Mouse (Mus musculus) midbrain, embryonic 14.5 days (tissue): ENCODE measurements at regions not wholly inside any gene's neighbourhood (a gene's known extent, or its start where the extent isn't known, plus 50 kb on each side); places are given as distances from the start of the nearest gene placed in this dataset.

Source experiments
- ATAC-seq: fragments of 200-750 bp; cut with Nextera tagmentation; 2 replicates; pipeline ENCODE4 v1.8.0; 2017; ENCODE audit warnings: moderate number of reproducible peaks, moderate library complexity; ENCODE audit not compliant: low FRiP score, low TSS enrichment
- DNase-seq: peaks from one replicate; pipeline ENCODE4 v3.0.0-alpha.2; 2015
- H3K27ac ChIP-seq: fragments of 300-500 bp; sonication (generic); replicated peaks from 2 replicates; pipeline ENCODE4 v1.5.1; 2014; ENCODE audit warnings: mild to moderate bottlenecking, low read depth, low read length, moderate library complexity
- H3K27me3 ChIP-seq: fragments of 300-500 bp; sonication (generic); 2 replicates; pipeline ENCODE4 v1.6.1; 2014; ENCODE audit warnings: low read length, control low read depth, mixed read lengths; ENCODE audit not compliant: control insufficient read depth, insufficient read depth
- H3K36me3 ChIP-seq: fragments of 300-500 bp; sonication (generic); 2 replicates; pipeline ENCODE4 v1.6.1; 2014; ENCODE audit warnings: low read length, control low read depth; ENCODE audit not compliant: control insufficient read depth, insufficient read depth
- H3K4me1 ChIP-seq: fragments of 300-500 bp; sonication (generic); 2 replicates; pipeline ENCODE4 v1.6.1; 2014; ENCODE audit warnings: mild to moderate bottlenecking, antibody characterized with exemption, low read length, control low read depth; ENCODE audit not compliant: control insufficient read depth, insufficient read depth
- H3K4me2 ChIP-seq: fragments of 300-500 bp; sonication (generic); 2 replicates; pipeline ENCODE4 v1.6.1; 2014; ENCODE audit warnings: mild to moderate bottlenecking, low read length, moderate library complexity
- H3K4me3 ChIP-seq: fragments of 300-500 bp; sonication (generic); replicated peaks from 2 replicates; pipeline ENCODE4 v1.5.1; 2014; ENCODE audit warnings: low read depth, low read length
- H3K9ac ChIP-seq: fragments of 300-500 bp; sonication (generic); replicated peaks from 2 replicates; pipeline ENCODE4 v1.6.1; 2014; ENCODE audit warnings: mild to moderate bottlenecking, low read length, moderate library complexity
- H3K9me3 ChIP-seq: fragments of 300-500 bp; sonication (generic); 2 replicates; pipeline ENCODE4 v1.6.1; 2016; ENCODE audit warnings: low read length, control low read depth, mixed read lengths; ENCODE audit not compliant: control insufficient read depth
- WGBS: fragments of 180-500 bp; shearing (Covaris S2); extraction: QIAGEN DNeasy Blood & Tissue Kit; methylation state at CpG from one replicate; pipeline ENCODE4 v1.1.7; 2014; 5-methylcytosine and 5-hydroxymethylcytosine counted together

DNA sequence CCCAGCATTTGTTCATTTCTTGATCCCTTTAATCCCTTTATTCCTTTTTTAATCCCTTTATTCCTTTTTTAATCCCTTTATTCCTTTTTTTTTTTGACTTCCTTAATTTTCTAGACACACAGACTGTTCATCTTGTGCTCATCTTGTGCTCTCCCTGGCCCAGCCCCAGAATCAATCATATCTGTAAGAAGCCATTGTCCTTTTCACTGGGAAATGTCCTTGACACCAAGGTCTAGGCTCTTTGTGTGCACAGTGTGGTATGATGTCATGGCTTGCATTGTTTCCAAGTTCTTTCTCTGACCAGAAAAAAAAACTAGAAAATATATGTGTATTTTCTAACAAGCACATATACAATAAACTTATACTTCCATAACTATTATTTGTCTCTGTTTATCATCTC, 78.9 kb upstream of the Magi1 start:
- no peak for ATAC-seq
- Histone ChIP-seq H3K36me3 (no peaks in the 10 kb centered on the region), H3K27me3 (no peaks in the 10 kb centered on the region), H3K9me3 (no peaks in the 10 kb centered on the region), H3K4me2 (no peak overlapping the region), H3K9ac (no peak overlapping the region), H3K27ac (no peak overlapping the region), H3K4me3 (no peak overlapping the region), H3K4me1 (no peaks in the 10 kb centered on the region)
- no peak for DNase-seq

DNA sequence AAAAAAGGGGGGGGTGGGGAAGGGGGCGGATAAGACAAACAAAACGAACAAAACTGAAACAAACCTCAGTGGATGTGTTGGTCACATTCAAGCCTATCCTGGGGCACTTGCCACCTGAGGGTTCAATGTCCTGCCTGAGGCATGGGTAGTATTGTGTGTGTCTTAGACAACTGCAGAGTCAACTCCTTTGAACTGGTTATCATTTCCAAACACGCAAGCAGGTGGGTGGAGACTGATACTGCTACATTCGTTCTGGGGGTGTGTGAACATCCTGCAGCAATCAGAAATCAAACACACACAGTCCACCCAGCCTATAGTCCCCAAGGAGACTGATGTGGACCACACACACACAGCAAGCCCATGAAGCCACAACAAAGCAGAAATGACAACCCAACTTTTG, 73.9 kb upstream of the Magi1 start:
- Histone ChIP-seq H3K9ac (no peak overlapping the region), H3K36me3 (no peaks in the 10 kb centered on the region), H3K27ac (no peak overlapping the region), H3K4me3 (no peak overlapping the region), H3K9me3 (no peaks in the 10 kb centered on the region), H3K27me3 (no peaks in the 10 kb centered on the region), H3K4me1 (no peaks in the 10 kb centered on the region), H3K4me2 (no peak overlapping the region)
- no peak for ATAC-seq
- 74% methylated on average over 4 of the region's 4 CpGs for WGBS
- DNase-seq = no peak

DNA sequence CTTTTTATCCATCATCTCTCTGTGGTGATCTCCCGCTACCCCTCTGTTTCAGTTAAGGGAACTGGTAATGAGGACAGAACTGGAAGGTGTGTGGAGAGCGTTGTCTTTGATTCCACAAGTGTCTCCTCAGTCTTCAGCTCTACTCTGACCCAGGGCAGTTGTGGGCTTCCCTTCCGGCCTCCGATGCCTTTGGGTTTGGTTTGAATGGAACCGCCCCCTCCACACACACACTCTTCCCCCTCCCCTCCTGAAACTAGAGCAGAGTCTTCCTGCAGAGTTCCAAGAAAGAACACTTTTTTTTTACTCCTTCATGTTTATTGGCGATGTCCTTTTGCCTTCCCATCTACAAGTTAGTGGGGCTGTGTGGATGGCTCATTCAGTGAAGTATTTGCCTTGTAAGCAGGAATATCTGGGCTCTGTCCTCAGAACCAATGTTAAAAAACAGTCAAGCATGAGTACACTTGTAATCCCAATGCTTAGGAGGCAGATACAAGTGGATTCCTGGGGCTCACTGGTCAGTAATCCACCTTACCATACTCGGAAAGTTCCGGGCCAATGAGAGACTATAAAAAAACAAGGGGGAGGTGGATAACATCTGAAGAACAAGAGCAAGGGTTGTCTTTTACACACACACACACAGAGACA, 70.9 kb upstream of the Magi1 start:
- 33% methylated on average over 8 of the region's 8 CpGs for WGBS
- Histone ChIP-seq H3K4me1 (no peaks in the 10 kb centered on the region), H3K9ac (no peak overlapping the region), H3K27me3 (no peaks in the 10 kb centered on the region), H3K9me3 (no peaks in the 10 kb centered on the region), H3K36me3 (no peaks in the 10 kb centered on the region), H3K4me3 (no peak overlapping the region), H3K4me2 (no peak overlapping the region), H3K27ac (no peak overlapping the region)
- ATAC-seq = no peak
- DNase-seq = no peak

DNA sequence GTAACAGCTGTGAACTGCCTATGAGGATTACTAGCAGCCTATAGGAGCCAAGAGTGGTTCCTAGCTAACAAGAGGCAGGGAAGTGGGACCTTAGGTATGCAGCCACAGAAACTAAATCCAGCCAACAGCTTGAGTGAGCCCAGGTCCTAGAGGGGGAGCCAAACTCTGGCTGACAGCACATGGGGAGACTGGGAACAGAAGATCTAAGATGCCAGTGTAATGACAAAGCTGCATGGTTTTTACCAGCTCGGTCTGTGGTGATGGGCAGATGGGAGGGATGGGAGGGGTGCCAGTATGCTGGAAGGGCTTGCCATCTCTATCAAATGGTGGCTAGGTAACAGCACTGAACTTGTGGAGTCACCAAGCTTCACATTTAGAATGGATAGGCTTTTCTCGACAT, 60.6 kb upstream of the Magi1 start:
- no peak for ATAC-seq

DNA sequence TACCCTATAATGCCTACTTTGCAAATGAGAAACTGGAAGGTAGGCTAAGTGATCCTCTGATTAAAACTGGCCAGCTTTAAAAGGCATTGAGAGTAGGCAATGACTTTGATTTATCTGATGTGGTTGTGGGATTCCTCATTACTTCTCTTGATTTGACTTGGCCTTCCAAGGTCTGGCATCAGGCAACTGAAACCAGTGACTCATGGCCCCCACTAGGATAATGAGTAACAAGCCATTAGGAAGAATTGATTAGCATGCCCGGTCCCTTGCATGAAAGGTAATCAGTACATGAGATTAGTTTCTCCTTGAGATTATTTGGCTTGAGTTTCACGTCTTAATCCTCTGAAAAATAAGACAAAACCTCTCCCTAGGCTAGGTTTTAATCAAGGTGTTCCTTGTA, 56.8 kb upstream of the Magi1 start:
- WGBS = 64% methylated on average over 2 of the region's 2 CpGs
- no peaks in the 10 kb centered on the region for H3K4me1 ChIP-seq
- no peaks in the 10 kb centered on the region for H3K27me3 ChIP-seq
- no peaks in the 10 kb centered on the region for H3K9me3 ChIP-seq
- no peaks in the 10 kb centered on the region for H3K36me3 ChIP-seq
- no peak overlapping the region for H3K4me2 ChIP-seq
- no peak overlapping the region for H3K9ac ChIP-seq
- no peak overlapping the region for H3K4me3 ChIP-seq
- no peak for ATAC-seq
- DNase-seq = no peak
- no peak overlapping the region for H3K27ac ChIP-seq

More for the DNA sequence above, 60.6 kb upstream of the Magi1 start:
- Histone ChIP-seq H3K27me3 (no peaks in the 10 kb centered on the region), H3K4me2 (no peak overlapping the region), H3K9me3 (no peaks in the 10 kb centered on the region), H3K4me3 (no peak overlapping the region), H3K27ac (no peak overlapping the region), H3K4me1 (no peaks in the 10 kb centered on the region), H3K36me3 (no peaks in the 10 kb centered on the region), H3K9ac (no peak overlapping the region)
- 89% methylated on average over 2 of the region's 2 CpGs for WGBS
- no peak for DNase-seq

DNA sequence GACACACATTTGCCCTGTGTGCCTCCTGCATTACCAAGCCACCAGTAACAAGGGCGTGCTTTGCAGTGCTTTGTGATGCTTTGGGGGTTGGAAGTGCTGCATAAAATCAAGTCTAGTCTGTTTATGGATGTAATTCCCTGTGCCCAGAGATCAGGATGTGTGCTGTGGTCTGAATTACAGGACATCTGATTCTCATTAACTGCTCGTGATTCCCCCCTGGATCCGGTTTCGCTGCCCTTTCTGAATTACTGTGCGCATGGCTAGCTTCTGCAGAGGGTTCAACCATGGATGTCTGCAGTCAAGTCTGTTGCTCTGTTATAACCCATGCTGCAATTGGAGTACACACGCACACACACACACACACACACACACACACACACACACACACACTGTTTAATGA, 52.5 kb upstream of the Magi1 start:
- no peak for ATAC-seq
- peak; percentile 7 for DNase-seq
- Histone ChIP-seq H3K36me3 (no peaks in the 10 kb centered on the region), H3K9me3 (no peaks in the 10 kb centered on the region), H3K27me3 (no peaks in the 10 kb centered on the region), H3K9ac (no peak overlapping the region), H3K4me1 (no peaks in the 10 kb centered on the region), H3K4me2 (no peak overlapping the region), H3K4me3 (no peak overlapping the region), H3K27ac (no peak overlapping the region)
- WGBS = 70% methylated on average over 6 of the region's 6 CpGs
